Mouse (Mus musculus) forebrain, embryonic 11.5 days (tissue): ENCODE results near the gene Syngr1. TPM values are rescaled to one million over a fixed set of nuclear protein-coding genes. Genes with fewer than 3 reads are reported as not detected.

Source experiments
- ATAC-seq: fragments of 200-750 bp; cut with Nextera tagmentation; replicated peaks from 2 replicates; pipeline ENCODE4 v1.8.0; 2017; ENCODE audit warnings: moderate TSS enrichment; ENCODE audit not compliant: low FRiP score
- DNase-seq: peaks from one replicate; pipeline ENCODE4 v3.0.0-alpha.2; 2017; ENCODE audit warnings: low spot score
- H3K27ac ChIP-seq: fragments of 300-500 bp; sonication (generic); 2 replicates; pipeline ENCODE4 v1.5.1; 2014; ENCODE audit warnings: low read depth, low read length
- H3K27me3 ChIP-seq: fragments of 300-500 bp; sonication (generic); 2 replicates; pipeline ENCODE4 v1.6.1; 2014; ENCODE audit warnings: mild to moderate bottlenecking, low read length, mixed read lengths; ENCODE audit not compliant: control insufficient read depth, insufficient read depth
- H3K36me3 ChIP-seq: fragments of 300-500 bp; sonication (generic); 2 replicates; pipeline ENCODE4 v1.6.1; 2014; ENCODE audit warnings: mild to moderate bottlenecking, low read length, moderate library complexity, mixed read lengths; ENCODE audit not compliant: control insufficient read depth, insufficient read depth
- H3K4me1 ChIP-seq: fragments of 300-500 bp; sonication (generic); replicated peaks from 2 replicates; pipeline ENCODE4 v1.6.1; 2014; ENCODE audit warnings: low read length, mixed read lengths; ENCODE audit not compliant: control insufficient read depth, insufficient read depth
- H3K4me2 ChIP-seq: fragments of 300-500 bp; sonication (generic); 2 replicates; pipeline ENCODE4 v1.6.1; 2014; ENCODE audit warnings: low read depth, mild to moderate bottlenecking, low read length, moderate library complexity, mixed read lengths; ENCODE audit not compliant: severe bottlenecking
- H3K4me3 ChIP-seq: fragments of 300-500 bp; sonication (generic); 2 replicates; pipeline ENCODE4 v1.5.1; 2014; ENCODE audit warnings: low read depth, low read length
- H3K9ac ChIP-seq: fragments of 300-500 bp; sonication (generic); 2 replicates; pipeline ENCODE4 v1.6.1; 2014; ENCODE audit warnings: low read length
- H3K9me3 ChIP-seq: fragments of 300-500 bp; sonication (generic); 2 replicates; pipeline ENCODE4 v1.6.1; 2016; ENCODE audit warnings: low read length, mixed read lengths; ENCODE audit not compliant: control insufficient read depth
- WGBS: fragments of 180-500 bp; shearing (Covaris S2); extraction: QIAGEN DNeasy Blood & Tissue Kit; methylation state at CpG from one replicate; pipeline ENCODE4 v1.1.7; 2014; 5-methylcytosine and 5-hydroxymethylcytosine counted together
- polyA plus RNA-seq: library from polyadenylated mRNA; unstranded; fragments of >200 nt; fragmentation: Nextera tagmentation; extraction: Ambion mirVana; gene quantifications from 2 replicates; pipeline ENCODE4 v1.2.1, GENCODE M21; 2014

Syngr1 gene
- polyA plus RNA-seq, 1 experiment from 2014 or later, result 11.3 TPM

GRCm38 (mm10) chr15:80134450-80134847 lies 43.3 kb downstream of the Syngr1 start:
- WGBS, result 71% methylated on average over 9 of the region's 9 CpGs
- Histone ChIP-seq H3K27ac (no peak overlapping the region), H3K4me1 (peaks cover 11% of the 10 kb centered on the region)

GRCm38 (mm10) chr15:80135499-80135898 lies 44.4 kb downstream of the Syngr1 start:
- Histone ChIP-seq H3K27me3 (no peaks in the 10 kb centered on the region), H3K27ac (no peak overlapping the region), H3K4me1 (peaks cover 11% of the 10 kb centered on the region), H3K4me3 (no peak overlapping the region), H3K36me3 (no peaks in the 10 kb centered on the region; the same call in 1 of the 2 replicates), H3K9me3 (no peaks in the 10 kb centered on the region), H3K4me2 (no peak overlapping the region), H3K9ac (no peak overlapping the region)
- WGBS, result 96% methylated on average over 2 of the region's 2 CpGs
- DNase-seq (no peak), ATAC-seq (no peak)

More at GRCm38 (mm10) chr15:80134450-80134847, 43.3 kb downstream of the Syngr1 start:
- no peak for ATAC-seq
- no peaks in the 10 kb centered on the region for H3K9me3 ChIP-seq
- no peaks in the 10 kb centered on the region for H3K27me3 ChIP-seq
- no peak for DNase-seq
- peak overlapping the region; percentile 80 for H3K9ac ChIP-seq
- H3K36me3 ChIP-seq, result no peaks in the 10 kb centered on the region; the same call in 1 of the 2 replicates
- peak overlapping the region; percentile 51 for H3K4me3 ChIP-seq
- peak overlapping the region; percentile 88 for H3K4me2 ChIP-seq

GRCm38 (mm10) chr15:80136645-80137044 lies 45.5 kb downstream of the Syngr1 start:
- Histone ChIP-seq H3K27ac (no peak overlapping the region), H3K4me3 (no peak overlapping the region), H3K36me3 (no peaks in the 10 kb centered on the region; the same call in 1 of the 2 replicates), H3K4me1 (peaks cover 11% of the 10 kb centered on the region), H3K9ac (no peak overlapping the region), H3K27me3 (no peaks in the 10 kb centered on the region), H3K4me2 (no peak overlapping the region), H3K9me3 (no peaks in the 10 kb centered on the region)
- 99% methylated on average over 3 of the region's 3 CpGs for WGBS
- DNase-seq, result no peak
- no peak for ATAC-seq

- Histone ChIP-seq H3K36me3 (no peaks in the 10 kb centered on the region; the same call in 1 of the 2 replicates), H3K9me3 (no peaks in the 10 kb centered on the region), H3K27me3 (no peaks in the 10 kb centered on the region), H3K4me2 (no peak overlapping the region), H3K27ac (no peak overlapping the region), H3K4me1 (peaks cover 11% of the 10 kb centered on the region), H3K4me3 (no peak overlapping the region), H3K9ac (no peak overlapping the region)
- DNase-seq (no peak), ATAC-seq (no peak)
- 78% methylated on average over 17 of the region's 17 CpGs for WGBS
Measured at GRCm38 (mm10) chr15:80137945-80138791, 47.0 kb downstream of the Syngr1 start.

GRCm38 (mm10) chr15:80140302-80140701 lies 49.2 kb downstream of the Syngr1 start:
- no peaks in the 10 kb centered on the region for H3K9me3 ChIP-seq
- no peaks in the 10 kb centered on the region for H3K27me3 ChIP-seq
- H3K27ac ChIP-seq, result no peak overlapping the region
- no peak overlapping the region for H3K4me2 ChIP-seq
- ATAC-seq (no peak), DNase-seq (no peak)
- H3K4me3 ChIP-seq, result no peak overlapping the region
- no peak overlapping the region for H3K9ac ChIP-seq
- H3K4me1 ChIP-seq, result peaks cover 2% of the 10 kb centered on the region; the same call in 1 of the 2 replicates
- no peaks in the 10 kb centered on the region; the same call in 1 of the 2 replicates for H3K36me3 ChIP-seq
- 93% methylated on average over 2 of the region's 2 CpGs for WGBS

- ATAC-seq, result no peak
- 96% methylated on average over 3 of the region's 3 CpGs for WGBS
- peaks cover 2% of the 10 kb centered on the region; the same call in 1 of the 2 replicates for H3K4me1 ChIP-seq
- H3K27ac ChIP-seq, result no peak overlapping the region
- H3K36me3 ChIP-seq, result no peaks in the 10 kb centered on the region; the same call in 1 of the 2 replicates
- H3K9ac ChIP-seq, result no peak overlapping the region
- no peak overlapping the region for H3K4me3 ChIP-seq
- H3K27me3 ChIP-seq, result no peaks in the 10 kb centered on the region
- H3K9me3 ChIP-seq, result no peaks in the 10 kb centered on the region
- no peak overlapping the region for H3K4me2 ChIP-seq
- DNase-seq, result no peak
Measured at GRCm38 (mm10) chr15:80140878-80141277, 49.7 kb downstream of the Syngr1 start.

GRCm38 (mm10) chr15:80142130-80142529 lies 51.0 kb downstream of the Syngr1 start:
- no peak overlapping the region for H3K4me2 ChIP-seq
- H3K27ac ChIP-seq, result no peak overlapping the region
- WGBS, result 98% methylated on average over 3 of the region's 3 CpGs
- ATAC-seq (no peak), DNase-seq (no peak)
- H3K27me3 ChIP-seq, result no peaks in the 10 kb centered on the region
- H3K4me1 ChIP-seq, result peaks cover 2% of the 10 kb centered on the region; the same call in 1 of the 2 replicates
- no peaks in the 10 kb centered on the region; the same call in 1 of the 2 replicates for H3K36me3 ChIP-seq
- no peak overlapping the region for H3K4me3 ChIP-seq
- H3K9ac ChIP-seq, result no peak overlapping the region
- H3K9me3 ChIP-seq, result no peaks in the 10 kb centered on the region

GRCm38 (mm10) chr15:80143760-80144159 lies 52.6 kb downstream of the Syngr1 start:
- ATAC-seq, result no peak
- no peaks in the 10 kb centered on the region; the same call in 1 of the 2 replicates for H3K36me3 ChIP-seq
- 95% methylated on average over 6 of the region's 6 CpGs for WGBS

More at GRCm38 (mm10) chr15:80143760-80144159, 52.6 kb downstream of the Syngr1 start:
- no peaks in the 10 kb centered on the region for H3K9me3 ChIP-seq
- H3K27me3 ChIP-seq, result no peaks in the 10 kb centered on the region
- no peak overlapping the region for H3K9ac ChIP-seq
- no peak overlapping the region for H3K4me2 ChIP-seq
- no peak overlapping the region for H3K27ac ChIP-seq
- no peaks in the 10 kb centered on the region for H3K4me1 ChIP-seq
- H3K4me3 ChIP-seq, result no peak overlapping the region
- DNase-seq, result no peak
